In genomic region chr6:4588722-4589121, GRCm38 (mm10) we compare ENCODE assay signal across 12 mouse cellular contexts.
"Had no signal": no experiment of that assay in that cellular context is flagged by ENCODE, and none has a peak within 500 bp of the region (broad histone marks: within the 10 kb centered on the region; RNA-seq: fewer than 3 reads in every experiment).

No protein-coding gene starts in this region.

- DNase-seq: lung, embryonic 14.5 days; lung, postnatal 10 days; lung, postnatal 4 days; midbrain, embryonic 14.5 days; right cerebral cortex, postnatal 14 days; thymus, adult 2 months; thymus, postnatal 14 days; thymus, postnatal 36 days had no signal

- H3K4me2 ChIP-seq: lung, embryonic 14.5 days; midbrain, embryonic 12.5 days; neural tube, embryonic 12.5 days; stomach, embryonic 15.5 days had no signal

- H3K4me3 ChIP-seq: midbrain, embryonic 10.5 days; midbrain, embryonic 12.5 days; neural tube, embryonic 12.5 days; stomach, embryonic 15.5 days had no signal

- H3K27me3 ChIP-seq: neural tube, embryonic 12.5 days; stomach, embryonic 15.5 days had no signal

- H3K36me3 ChIP-seq: midbrain, embryonic 10.5 days; midbrain, embryonic 12.5 days; neural tube, embryonic 12.5 days; stomach, embryonic 15.5 days had no signal
